Mouse (Mus musculus) limb, embryonic 11.5 days (tissue): ENCODE data around the gene Hk1. TPM values are rescaled to one million over a fixed set of nuclear protein-coding genes. Genes with fewer than 3 reads are reported as not detected.

Experiments used
- ATAC-seq: fragments of 200-750 bp; cut with Nextera tagmentation; 2 replicates; pipeline ENCODE4 v1.8.0; 2017; ENCODE audit warnings: low read depth; ENCODE audit not compliant: insufficient number of reproducible peaks, low FRiP score, low TSS enrichment
- DNase-seq: peaks from one replicate; pipeline ENCODE4 v3.0.0-alpha.2; 2015; ENCODE audit warnings: low spot score
- H3K27ac ChIP-seq: fragments of 300-500 bp; sonication (generic); replicated peaks from 2 replicates; pipeline ENCODE4 v1.5.1; 2014; ENCODE audit warnings: low read depth, mild to moderate bottlenecking, low read length
- H3K27me3 ChIP-seq: fragments of 300-500 bp; sonication (generic); 2 replicates; pipeline ENCODE4 v1.6.1; 2014; ENCODE audit warnings: mild to moderate bottlenecking, low read length, mixed read lengths; ENCODE audit not compliant: control insufficient read depth, insufficient read depth
- H3K36me3 ChIP-seq: fragments of 300-500 bp; sonication (generic); 2 replicates; pipeline ENCODE4 v1.6.1; 2014; ENCODE audit warnings: mild to moderate bottlenecking, low read length, moderate library complexity, mixed read lengths; ENCODE audit not compliant: control insufficient read depth, insufficient read depth
- H3K4me1 ChIP-seq: fragments of 300-500 bp; sonication (generic); 2 replicates; pipeline ENCODE4 v1.6.1; 2014; ENCODE audit warnings: low read length, mixed read lengths; ENCODE audit not compliant: control insufficient read depth, insufficient read depth
- H3K4me2 ChIP-seq: fragments of 300-500 bp; sonication (generic); 2 replicates; pipeline ENCODE4 v1.6.1; 2014; ENCODE audit warnings: low read depth, mild to moderate bottlenecking, moderate library complexity; ENCODE audit not compliant: severe bottlenecking
- H3K4me3 ChIP-seq: fragments of 300-500 bp; sonication (generic); 2 replicates; pipeline ENCODE4 v1.5.1; 2014; ENCODE audit warnings: low read depth, low read length
- H3K9ac ChIP-seq: fragments of 300-500 bp; sonication (generic); 2 replicates; pipeline ENCODE4 v1.6.1; 2014; ENCODE audit warnings: mild to moderate bottlenecking, low read length
- H3K9me3 ChIP-seq: fragments of 300-500 bp; sonication (generic); 2 replicates; pipeline ENCODE4 v1.6.1; 2016; ENCODE audit warnings: low read length; ENCODE audit not compliant: control insufficient read depth
- WGBS: fragments of 180-500 bp; shearing (Covaris S2); extraction: QIAGEN DNeasy Blood & Tissue Kit; methylation state at CpG from one replicate; pipeline ENCODE4 v1.1.7; 2014; 5-methylcytosine and 5-hydroxymethylcytosine counted together
- polyA plus RNA-seq: library from polyadenylated mRNA; unstranded; fragments of >200 nt; fragmentation: Nextera tagmentation; extraction: Ambion mirVana; gene quantifications from 2 replicates; pipeline ENCODE4 v1.2.1, GENCODE M21; 2014

Gene Hk1
- polyA plus RNA-seq, 1 experiment from 2014 or later: 22.4 TPM

DNA sequence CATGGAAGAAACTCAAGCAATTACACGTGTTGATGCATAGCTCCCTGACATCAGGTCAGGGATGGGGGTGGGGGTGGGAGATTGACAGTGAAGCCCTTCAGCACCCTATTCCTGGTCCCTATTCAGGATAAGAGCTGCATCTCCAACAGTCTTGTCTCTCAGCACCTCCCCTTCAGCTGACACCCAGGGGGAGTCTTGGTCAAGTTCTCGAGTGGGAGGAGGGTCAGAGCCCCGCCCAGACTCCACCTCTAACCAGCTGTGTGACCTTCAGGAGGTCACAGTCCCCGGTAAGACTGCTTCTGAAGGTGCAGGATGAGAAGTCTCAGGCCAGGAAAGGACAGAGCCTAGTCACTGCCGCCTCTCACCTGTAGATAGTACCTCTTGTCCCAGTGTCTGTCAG is 41.1 kb downstream of the Hk1 start:
- Histone ChIP-seq H3K4me2 (peak overlapping the region; percentile 96; the same call in 1 of the 2 replicates), H3K4me1 (peaks cover 24% of the 10 kb centered on the region), H3K9ac (no peak overlapping the region), H3K36me3 (no peaks in the 10 kb centered on the region), H3K4me3 (no peak overlapping the region), H3K9me3 (no peaks in the 10 kb centered on the region), H3K27ac (no peak overlapping the region), H3K27me3 (no peaks in the 10 kb centered on the region)
- no peak for ATAC-seq
- 25% methylated on average over 5 of the region's 5 CpGs for WGBS
- no peak for DNase-seq

DNA sequence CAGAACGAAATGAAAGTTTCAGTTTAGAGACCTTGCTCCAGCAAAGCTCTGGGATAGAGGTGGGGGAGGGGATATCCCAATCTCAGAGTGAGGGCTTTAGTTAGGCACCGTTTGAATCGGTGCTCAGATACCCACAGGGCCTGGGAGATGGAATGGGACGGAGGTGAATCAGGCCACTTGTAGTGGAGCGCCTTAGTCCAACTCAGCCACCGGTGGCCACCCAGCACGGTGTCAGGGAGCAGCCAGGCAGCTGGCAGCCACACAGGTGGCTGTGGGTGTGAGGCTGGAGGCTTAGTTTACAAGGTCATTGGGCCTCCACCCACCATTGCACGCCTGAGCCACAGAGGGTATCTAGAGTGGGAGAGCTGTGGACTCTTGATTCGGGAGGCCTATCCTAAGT is 41.5 kb downstream of the Hk1 start:
- H3K27me3 ChIP-seq: no peaks in the 10 kb centered on the region
- no peak overlapping the region for H3K27ac ChIP-seq
- ATAC-seq: no peak
- no peak overlapping the region for H3K9ac ChIP-seq
- no peaks in the 10 kb centered on the region for H3K9me3 ChIP-seq
- H3K36me3 ChIP-seq: no peaks in the 10 kb centered on the region
- peak overlapping the region; percentile 15; the same call in 1 of the 2 replicates for H3K4me3 ChIP-seq
- DNase-seq: no peak
- H3K4me2 ChIP-seq: peak overlapping the region; percentile 96; the same call in 1 of the 2 replicates
- peaks cover 24% of the 10 kb centered on the region for H3K4me1 ChIP-seq
- 37% methylated on average over 9 of the region's 9 CpGs for WGBS

DNA sequence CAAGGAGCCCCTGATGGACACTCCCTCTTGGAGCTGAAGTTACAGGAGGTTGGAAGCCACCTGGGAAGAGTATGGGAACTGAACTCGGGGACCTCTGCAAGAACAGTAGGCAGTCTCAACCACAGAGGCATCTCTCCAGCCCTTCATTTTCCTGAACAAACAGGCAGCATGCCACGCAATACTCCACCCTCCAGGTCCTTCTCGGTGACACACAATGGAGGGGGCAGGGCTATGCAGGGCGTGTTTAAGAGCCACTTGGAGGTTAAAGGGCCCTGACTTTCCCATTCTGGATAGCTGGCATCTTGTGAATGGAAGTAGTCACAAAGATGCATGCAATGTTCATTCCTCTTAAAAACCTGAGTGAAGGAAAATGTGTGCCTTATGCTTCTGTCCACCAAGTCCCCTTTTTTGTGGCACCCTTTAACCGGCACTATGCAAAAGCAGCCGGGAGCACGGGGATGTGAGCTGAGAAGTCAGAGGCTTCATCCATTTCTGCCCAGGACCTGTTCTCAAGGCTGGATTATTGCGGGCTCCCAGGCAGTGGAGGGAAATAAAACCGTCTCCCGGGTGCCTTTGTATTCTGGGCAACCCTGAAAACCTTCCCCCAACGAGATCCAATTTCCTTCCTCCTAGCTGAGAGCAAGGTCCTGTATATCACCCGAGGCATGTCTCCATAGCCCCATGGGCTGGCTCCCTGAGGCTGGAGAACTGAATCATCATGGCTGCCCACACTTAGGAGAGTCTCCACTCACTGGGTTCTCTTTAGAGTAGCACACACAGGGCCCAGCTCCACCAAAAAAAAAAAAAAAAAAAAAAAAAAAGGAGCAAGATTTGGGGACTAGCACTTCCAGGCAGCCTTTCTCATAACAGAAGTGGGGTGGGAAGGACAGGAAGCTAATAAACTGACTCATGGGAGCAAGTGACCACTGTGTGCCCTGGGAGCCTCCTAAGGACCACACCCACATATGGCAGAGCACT is 42.8 kb downstream of the Hk1 start:
- peaks cover 24% of the 10 kb centered on the region for H3K4me1 ChIP-seq
- 37% methylated on average over 12 of the region's 12 CpGs for WGBS
- no peak for DNase-seq
- H3K4me3 ChIP-seq: no peak overlapping the region
- no peak for ATAC-seq
- 0 out of 2 replicates have a peak overlapping the region, but pooled peaks have one; percentile 14 for H3K27ac ChIP-seq
- no peak overlapping the region for H3K4me2 ChIP-seq
- H3K36me3 ChIP-seq: no peaks in the 10 kb centered on the region
- no peaks in the 10 kb centered on the region for H3K9me3 ChIP-seq
- H3K27me3 ChIP-seq: no peaks in the 10 kb centered on the region
- no peak overlapping the region for H3K9ac ChIP-seq

DNA sequence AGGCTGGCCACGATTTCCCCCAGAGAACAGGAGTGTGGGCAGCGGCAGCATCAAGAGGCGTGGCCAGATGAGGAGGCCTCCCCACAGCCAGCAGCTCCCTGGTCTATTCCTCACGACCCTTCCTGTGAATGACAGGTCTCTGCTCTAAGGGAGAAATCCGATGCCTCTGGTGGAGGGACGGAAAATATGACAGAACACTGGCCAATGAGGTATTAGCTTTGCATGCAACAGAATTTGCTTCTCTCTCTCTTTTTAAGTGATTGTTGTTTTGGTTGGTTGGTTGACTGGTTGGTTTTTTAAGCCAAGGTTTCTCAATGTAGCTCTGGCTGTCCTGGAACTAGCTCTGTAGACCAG is 44.3 kb downstream of the Hk1 start:
- no peak overlapping the region for H3K27ac ChIP-seq
- DNase-seq: no peak

DNA sequence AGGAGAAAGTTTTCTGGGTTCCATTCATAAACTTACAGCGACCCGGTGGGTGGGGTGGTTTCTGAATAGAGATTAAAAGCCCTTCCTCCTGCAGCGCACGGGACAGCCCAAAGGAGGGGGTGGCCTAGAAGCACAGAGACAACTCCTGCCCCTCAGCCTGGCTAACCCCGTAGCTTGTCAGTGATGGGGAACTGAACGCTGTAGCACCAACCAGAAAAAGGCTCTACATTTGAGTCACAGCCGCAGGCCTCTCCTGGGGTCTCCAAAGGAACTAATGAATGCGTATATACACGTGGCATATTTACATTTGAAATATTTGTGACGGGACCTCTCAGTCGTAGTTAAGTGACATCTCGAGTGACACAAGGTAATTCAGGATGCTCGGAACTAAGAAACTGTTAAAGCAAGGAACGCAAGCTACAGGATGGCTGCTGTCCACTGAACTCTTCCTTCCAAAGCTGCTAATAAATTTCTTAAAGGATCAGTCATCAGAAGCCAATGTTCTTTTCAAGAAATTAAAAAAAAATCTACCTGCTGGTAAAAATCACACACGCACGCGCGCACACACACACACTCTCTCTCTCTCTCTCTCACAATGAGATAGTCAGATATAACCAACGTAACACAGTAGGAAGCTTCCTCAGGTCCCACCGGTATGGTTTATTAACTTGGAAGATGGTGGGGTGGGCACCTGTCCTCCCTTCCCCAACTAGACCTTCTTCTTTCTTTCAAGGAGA is 44.9 kb downstream of the Hk1 start:
- ATAC-seq (no peak), DNase-seq (no peak)
- Histone ChIP-seq H3K4me3 (no peak overlapping the region), H3K9me3 (no peaks in the 10 kb centered on the region), H3K36me3 (no peaks in the 10 kb centered on the region), H3K27me3 (no peaks in the 10 kb centered on the region), H3K27ac (no peak overlapping the region), H3K4me2 (no peak overlapping the region), H3K4me1 (peaks cover 20% of the 10 kb centered on the region), H3K9ac (no peak overlapping the region)
- WGBS: 63% methylated on average over 20 of the region's 20 CpGs

More for the DNA sequence above, 44.3 kb downstream of the Hk1 start:
- 30% methylated on average over 6 of the region's 6 CpGs for WGBS
- H3K36me3 ChIP-seq: no peaks in the 10 kb centered on the region
- no peak for ATAC-seq
- no peak overlapping the region for H3K9ac ChIP-seq
- H3K4me1 ChIP-seq: peaks cover 20% of the 10 kb centered on the region
- no peak overlapping the region for H3K4me2 ChIP-seq
- no peak overlapping the region for H3K4me3 ChIP-seq
- no peaks in the 10 kb centered on the region for H3K9me3 ChIP-seq
- no peaks in the 10 kb centered on the region for H3K27me3 ChIP-seq

DNA sequence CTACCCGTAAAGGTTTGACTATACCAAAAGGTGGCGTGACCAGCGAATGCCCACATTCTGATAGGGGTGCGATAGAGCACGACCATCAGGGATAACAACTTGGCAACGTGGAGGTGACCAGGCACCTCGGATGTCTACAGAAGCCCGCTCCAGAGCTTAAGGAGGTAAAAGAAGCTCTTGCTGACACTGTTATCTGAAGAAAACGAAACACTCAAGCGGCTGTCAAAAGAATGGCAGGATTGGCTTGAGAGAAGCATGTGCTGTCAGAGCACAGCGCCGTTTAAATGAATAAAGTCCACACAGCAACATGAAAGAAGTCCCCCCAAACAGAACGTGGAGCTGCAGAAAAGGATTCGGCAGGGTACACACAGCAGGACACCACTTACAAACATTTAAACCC is 46.4 kb downstream of the Hk1 start:
- 78% methylated on average over 14 of the region's 14 CpGs for WGBS
- H3K36me3 ChIP-seq: no peaks in the 10 kb centered on the region

DNA sequence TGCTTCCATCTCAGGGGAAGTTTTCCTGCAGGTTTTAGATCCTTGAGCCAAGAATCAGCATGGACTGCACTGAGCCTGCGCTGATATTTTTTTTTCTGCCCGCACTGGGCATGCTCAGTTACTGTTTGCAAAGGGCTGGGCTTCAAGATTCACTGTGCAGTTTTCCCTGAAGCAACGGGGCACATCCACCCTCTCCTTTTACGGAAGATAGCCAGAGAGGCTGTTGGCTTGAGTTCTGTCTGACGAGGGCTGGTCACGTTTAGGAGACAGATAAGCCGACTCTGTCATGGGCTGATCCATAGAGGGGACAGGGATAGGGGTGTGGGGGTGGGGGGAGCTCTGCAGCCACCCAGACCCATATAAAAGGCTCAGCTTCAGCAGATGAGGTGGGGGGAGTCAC is 47.2 kb downstream of the Hk1 start:
- DNase-seq: no peak
- H3K36me3 ChIP-seq: no peaks in the 10 kb centered on the region
- H3K27me3 ChIP-seq: no peaks in the 10 kb centered on the region
- no peak for ATAC-seq
- H3K9me3 ChIP-seq: no peaks in the 10 kb centered on the region
- 57% methylated on average over 7 of the region's 7 CpGs for WGBS
- no peak overlapping the region for H3K27ac ChIP-seq
- H3K4me3 ChIP-seq: no peak overlapping the region
- H3K4me1 ChIP-seq: peaks cover 5% of the 10 kb centered on the region
- no peak overlapping the region for H3K9ac ChIP-seq
- no peak overlapping the region for H3K4me2 ChIP-seq

More for the DNA sequence above, 46.4 kb downstream of the Hk1 start:
- Histone ChIP-seq H3K4me2 (no peak overlapping the region), H3K9me3 (no peaks in the 10 kb centered on the region), H3K27me3 (no peaks in the 10 kb centered on the region), H3K4me1 (peaks cover 8% of the 10 kb centered on the region), H3K9ac (no peak overlapping the region), H3K4me3 (no peak overlapping the region), H3K27ac (no peak overlapping the region)
- ATAC-seq: no peak
- no peak for DNase-seq

DNA sequence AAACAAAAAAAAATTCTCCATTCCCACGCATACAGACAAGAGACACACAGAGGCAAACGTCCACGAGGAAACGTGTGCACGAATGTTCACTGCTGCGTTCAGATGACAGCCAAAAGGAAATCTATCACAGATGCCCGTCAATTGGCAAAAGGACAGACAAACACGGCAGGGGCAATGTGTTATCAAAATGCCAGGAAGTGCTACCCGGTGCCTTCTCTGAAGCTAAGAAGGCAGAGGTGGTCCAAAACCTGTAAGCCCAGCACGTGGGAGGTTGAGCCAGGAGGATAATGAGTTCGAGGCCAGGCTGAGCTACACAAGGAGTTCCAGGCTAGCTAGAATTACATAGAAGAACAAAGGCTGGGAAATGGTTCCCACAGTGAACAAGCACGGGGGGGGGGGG is 47.9 kb downstream of the Hk1 start:
- Histone ChIP-seq H3K4me1 (peaks cover 5% of the 10 kb centered on the region), H3K4me3 (no peak overlapping the region), H3K9me3 (no peaks in the 10 kb centered on the region), H3K27ac (no peak overlapping the region), H3K27me3 (no peaks in the 10 kb centered on the region), H3K36me3 (no peaks in the 10 kb centered on the region), H3K4me2 (no peak overlapping the region), H3K9ac (no peak overlapping the region)
- ATAC-seq (no peak), DNase-seq (no peak)
- 78% methylated on average over 12 of the region's 12 CpGs for WGBS
